Mouse (Mus musculus): ENCODE measurements around the gene Slc6a20a. TPM values are rescaled to one million over a fixed set of nuclear protein-coding genes. Genes with fewer than 3 reads are reported as not detected.

The Slc6a20a gene
- polyA plus RNA-seq, 1 experiment from 2014 or later, result 1.5 TPM

Other genes starting within 250 kb of the Slc6a20a start
- gene Limd1, start 200.2 kb downstream of the Slc6a20a start, polyA plus RNA-seq (2014; fragmentation: Nextera tagmentation; extraction: Ambion mirVana), result 37.5 and 40.0 TPM in 2 replicates
- 50.6 and 60.1 TPM in 2 replicates for gene Sacm1l, start 149.1 kb downstream of the Slc6a20a start, polyA plus RNA-seq (2014; fragmentation: Nextera tagmentation; extraction: Ambion mirVana)
- gene Slc6a20b, start 46.3 kb downstream of the Slc6a20a start, polyA plus RNA-seq (2014; fragmentation: Nextera tagmentation; extraction: Ambion mirVana), result 0.08 and 0.22 TPM in 2 replicates
- gene Ccr9, start 446 bp downstream of the Slc6a20a start, polyA plus RNA-seq (2014; fragmentation: Nextera tagmentation; extraction: Ambion mirVana), result 0.06 and 0.09 TPM in 2 replicates
- 55.0 and 58.6 TPM in 2 replicates for gene Lztfl1, start 38.8 kb upstream of the Slc6a20a start, polyA plus RNA-seq (2014; fragmentation: Nextera tagmentation; extraction: Ambion mirVana)
- 0.48 TPM in 1 of 2 replicates, not detected in the other for gene Cxcr6, start 127.6 kb upstream of the Slc6a20a start, polyA plus RNA-seq (2014; fragmentation: Nextera tagmentation; extraction: Ambion mirVana)
- 6.8 and 9.5 TPM in 2 replicates for gene Fyco1, start 173.0 kb upstream of the Slc6a20a start, polyA plus RNA-seq (2014; fragmentation: Nextera tagmentation; extraction: Ambion mirVana)
- 0.04 and 0.06 TPM in 2 replicates for gene Xcr1, start 183.1 kb upstream of the Slc6a20a start, polyA plus RNA-seq (2014; fragmentation: Nextera tagmentation; extraction: Ambion mirVana)